ENCODE assay signal across 12 mouse cellular contexts in genomic region chr16:55733751-55734150, GRCm38 (mm10).
A peak's percentile ranks its signal among the peaks of the same experiment; 100 is the strongest.
DNase-seq lines count a peak whose midpoint lies in the region; ATAC-seq lines count a peak whose summit lies in the region.
"Had no signal": no experiment of that assay in that cellular context is flagged by ENCODE, and none has a peak within 500 bp of the region (broad histone marks: within the 10 kb centered on the region; RNA-seq: fewer than 3 reads in every experiment).

No protein-coding gene starts in this region.

- intact Hi-C loops in heart, postnatal 25 days (cut with DNase I): no loop called here

- no peaks in the 10 kb centered on the region for H3K9me3 ChIP-seq in neural tube, embryonic 15.5 days (replicated peaks)
- H3K9me3 ChIP-seq in stomach, embryonic 16.5 days (replicated peaks; ENCODE audit: control insufficient read depth, low read length): no peaks in the 10 kb centered on the region

- ATAC-seq in neural tube, embryonic 15.5 days (ENCODE audit: low FRiP score): peak; percentile 38; the same call in 1 of the 2 replicates
- ATAC-seq in stomach, embryonic 16.5 days (ENCODE audit: insufficient read depth, low FRiP score): peak; percentile 37; the same call in 1 of the 2 replicates
- ATAC-seq: hindbrain, embryonic 16.5 days; liver, postnatal 0 days had no signal

- no peaks in the 10 kb centered on the region for H3K4me1 ChIP-seq in neural tube, embryonic 15.5 days
- no peaks in the 10 kb centered on the region for H3K4me1 ChIP-seq in stomach, embryonic 16.5 days (ENCODE audit: control insufficient read depth, insufficient read depth, low read length)

- DNase-seq in neural tube, embryonic 10.5 days (ENCODE audit: extremely low spot score, low spot score): no peak
- peak; percentile 62 for DNase-seq in adipocyte (ENCODE audit: low spot score)
- peak; percentile 23 for DNase-seq in heart, postnatal 25 days (ENCODE audit: low spot score)
- no peak for DNase-seq in cerebellum, adult 11-12 months
- no peak for DNase-seq in frontal cortex, postnatal 14 days (ENCODE audit: low spot score in 2 of 2)
- DNase-seq in right cerebral cortex, adult 2 months (ENCODE audit: low spot score in 2 of 2): no peak
- DNase-seq: liver, postnatal 0 days; spleen, adult 18-20 months; thymus, postnatal 36 days had no signal

- H3K36me3 ChIP-seq in neural tube, embryonic 15.5 days: no peaks in the 10 kb centered on the region
- no peaks in the 10 kb centered on the region for H3K36me3 ChIP-seq in stomach, embryonic 16.5 days (ENCODE audit: control insufficient read depth, insufficient read depth, low read length)

- WGBS in neural tube, embryonic 15.5 days: 64% methylated on average over 4 of the region's 4 CpGs
- 60% methylated on average over 4 of the region's 4 CpGs for WGBS in stomach, embryonic 16.5 days

- H3K9ac ChIP-seq in neural tube, embryonic 15.5 days (replicated peaks): no peak overlapping the region
- H3K9ac ChIP-seq in stomach, embryonic 16.5 days (ENCODE audit: low read length): no peak overlapping the region
- H3K9ac ChIP-seq: liver, postnatal 0 days had no signal

- H3K27ac ChIP-seq in neural tube, embryonic 15.5 days (replicated peaks): no peak overlapping the region
- no peak overlapping the region for H3K27ac ChIP-seq in stomach, embryonic 16.5 days (ENCODE audit: low read length)

- H3K4me2 ChIP-seq in neural tube, embryonic 15.5 days: no peak overlapping the region
- no peak overlapping the region for H3K4me2 ChIP-seq in stomach, embryonic 16.5 days (ENCODE audit: low read depth, low read length)

- H3K4me3 ChIP-seq in neural tube, embryonic 15.5 days (replicated peaks): no peak overlapping the region
- H3K4me3 ChIP-seq in stomach, embryonic 16.5 days (replicated peaks; ENCODE audit: low read length): no peak overlapping the region

- H3K27me3 ChIP-seq in neural tube, embryonic 15.5 days (replicated peaks): no peaks in the 10 kb centered on the region
- no peaks in the 10 kb centered on the region for H3K27me3 ChIP-seq in stomach, embryonic 16.5 days (ENCODE audit: control insufficient read depth, insufficient read depth, low read length)

Comparison
In these comparisons a context has a peak if more than half of its experiments do, and no peak if none do; other contexts are left out.
1. DNase-seq: peak in adipocyte (single experiment) and heart, postnatal 25 days (single experiment); none in neural tube, embryonic 10.5 days (single experiment), cerebellum, adult 11-12 months (single experiment), frontal cortex, postnatal 14 days (0 of 2) and right cerebral cortex, adult 2 months (0 of 2).